Mouse (Mus musculus) kidney, adult 2 months (tissue): ENCODE results near the gene Tex26. TPM values are rescaled to one million over a fixed set of nuclear protein-coding genes. Genes with fewer than 3 reads are reported as not detected.

Experiments used
- DNase-seq: peaks from one replicate; pipeline ENCODE4 v3.0.0; 2021
- H3K27ac ChIP-seq: fragments of 200-500 bp; 2 replicates; pipeline ENCODE4 v1.5.1; 2012; ENCODE audit warnings: low read depth, low read length, control low read depth, inconsistent platforms; ENCODE audit not compliant: insufficient read depth
- H3K27me3 ChIP-seq: fragments of 200-500 bp; replicated peaks from 2 replicates; pipeline ENCODE4 v1.6.1; 2012; ENCODE audit warnings: mild to moderate bottlenecking, moderate library complexity, low read length, inconsistent platforms; ENCODE audit not compliant: control insufficient read depth, insufficient read depth
- H3K36me3 ChIP-seq: fragments of 200-500 bp; 2 replicates; pipeline ENCODE4 v1.6.1; 2012; ENCODE audit warnings: mild to moderate bottlenecking, moderate library complexity, low read length, inconsistent platforms; ENCODE audit not compliant: control insufficient read depth, insufficient read depth
- H3K4me1 ChIP-seq: fragments of 200-500 bp; 2 replicates; pipeline ENCODE4 v1.6.1; 2011; ENCODE audit warnings: low read length; ENCODE audit not compliant: control insufficient read depth, insufficient read depth
- H3K4me3 ChIP-seq: fragments of 200-500 bp; 2 replicates; pipeline ENCODE4 v1.5.1; 2011; ENCODE audit warnings: mild to moderate bottlenecking, low read depth, low read length, control low read depth; ENCODE audit not compliant: insufficient read depth
- CTCF ChIP-seq: fragments of 200-500 bp; conservative IDR thresholded peaks from 2 replicates; pipeline ENCODE4 v1.5.1; 2011; ENCODE audit warnings: low read depth, mild to moderate bottlenecking, control low read depth, low read length, moderate library complexity, mixed read lengths; ENCODE audit not compliant: insufficient read depth, insufficient read length
- POLR2A ChIP-seq: fragments of 200-500 bp; IDR thresholded peaks from one replicate; pipeline ENCODE4 v1.6.1; 2011; ENCODE audit warnings: low read depth, low read length, control low read depth
- WGBS: fragments of 180-500 bp; shearing (Covaris S2); methylation state at CpG from one replicate; pipeline ENCODE4 v1.1.7; 2018; 5-methylcytosine and 5-hydroxymethylcytosine counted together
- polyA plus RNA-seq: library from polyadenylated mRNA; depleted of rRNA; stranded (reverse); fragments of >200 nt; gene quantifications from 2 replicates; pipeline ENCODE4 v1.2.3, GENCODE M21; 2012

Gene Tex26
- polyA plus RNA-seq, 1 experiment: not detected

DNA sequence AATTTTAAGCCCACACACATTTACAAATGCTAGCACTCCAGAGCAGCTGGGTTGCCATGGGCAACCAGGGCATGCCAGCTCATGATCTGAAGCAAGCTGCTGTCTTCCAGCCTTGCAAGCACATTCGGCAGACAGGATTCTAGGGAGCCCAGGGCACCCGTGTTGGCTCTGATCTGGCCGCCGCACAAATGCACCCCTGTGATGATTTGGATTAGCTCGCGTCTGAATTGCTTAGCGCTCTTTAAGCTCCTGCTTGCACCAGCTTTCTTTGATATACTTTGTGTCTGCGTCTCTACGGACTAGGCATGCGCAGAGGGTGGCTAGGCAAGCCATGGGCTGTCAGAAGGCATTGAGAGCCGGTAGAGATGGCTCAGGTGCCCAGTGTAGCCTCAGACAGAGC lies 49.7 kb downstream of the Tex26 start:
- Histone ChIP-seq H3K27ac (no peak overlapping the region), H3K27me3 (no peaks in the 10 kb centered on the region), H3K4me3 (no peak overlapping the region), H3K36me3 (no peaks in the 10 kb centered on the region), H3K4me1 (no peaks in the 10 kb centered on the region)
- TF ChIP-seq POLR2A (no peak), CTCF (no peak)
- 83% methylated on average over 11 of the region's 11 CpGs for WGBS
- no peak for DNase-seq

DNA sequence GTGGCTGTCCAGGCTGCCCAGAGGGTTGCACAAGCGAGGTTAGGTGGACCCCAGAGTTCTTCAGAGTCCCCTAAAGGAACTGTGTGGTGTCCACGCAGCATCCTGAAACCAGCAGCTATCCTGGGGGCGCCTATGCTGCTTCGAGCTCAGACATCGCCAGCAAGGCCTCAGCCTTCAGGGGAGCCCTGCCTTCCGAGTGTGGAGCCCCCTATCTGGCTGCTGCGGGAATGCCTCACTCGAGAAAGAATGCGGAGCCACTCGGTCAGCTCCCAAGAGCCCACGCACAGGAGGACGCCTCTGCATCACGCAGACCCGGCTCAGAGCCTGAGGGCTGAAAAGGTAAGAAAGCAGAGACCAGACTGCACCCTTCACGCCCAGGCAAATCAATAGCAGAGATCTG lies 50.8 kb downstream of the Tex26 start:
- Histone ChIP-seq H3K27me3 (no peaks in the 10 kb centered on the region), H3K4me3 (no peak overlapping the region), H3K36me3 (no peaks in the 10 kb centered on the region), H3K4me1 (no peaks in the 10 kb centered on the region), H3K27ac (no peak overlapping the region)
- no peak for DNase-seq
- no peak for TF ChIP-seq CTCF
- no peak for TF ChIP-seq POLR2A
- WGBS: 78% methylated on average over 15 of the region's 15 CpGs

DNA sequence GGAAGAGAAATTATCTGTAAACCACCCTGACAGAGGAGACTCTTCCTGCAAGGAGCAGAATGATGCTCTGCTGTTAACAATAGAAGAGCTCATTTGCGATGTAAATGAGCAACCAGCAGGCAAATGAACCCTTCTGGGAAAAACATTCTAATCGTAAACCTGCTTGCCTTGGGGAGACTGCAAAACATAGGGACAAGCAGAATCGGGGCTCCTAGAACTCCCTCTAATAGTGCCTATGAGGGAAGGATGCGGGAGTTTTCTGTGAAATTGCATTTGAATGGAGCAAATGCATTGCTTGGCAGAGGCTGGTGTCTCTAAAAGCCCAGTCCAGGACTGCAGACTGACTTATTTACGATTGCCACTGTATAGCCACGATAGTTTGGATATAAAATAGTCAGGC lies 56.2 kb downstream of the Tex26 start:
- WGBS: 38% methylated on average over 6 of the region's 6 CpGs
- H3K4me3 ChIP-seq: no peak overlapping the region
- H3K27ac ChIP-seq: no peak overlapping the region
- no peaks in the 10 kb centered on the region for H3K4me1 ChIP-seq
- no peaks in the 10 kb centered on the region for H3K27me3 ChIP-seq
- no peak for DNase-seq
- no peaks in the 10 kb centered on the region for H3K36me3 ChIP-seq
- TF ChIP-seq CTCF (no peak), POLR2A (no peak)

DNA sequence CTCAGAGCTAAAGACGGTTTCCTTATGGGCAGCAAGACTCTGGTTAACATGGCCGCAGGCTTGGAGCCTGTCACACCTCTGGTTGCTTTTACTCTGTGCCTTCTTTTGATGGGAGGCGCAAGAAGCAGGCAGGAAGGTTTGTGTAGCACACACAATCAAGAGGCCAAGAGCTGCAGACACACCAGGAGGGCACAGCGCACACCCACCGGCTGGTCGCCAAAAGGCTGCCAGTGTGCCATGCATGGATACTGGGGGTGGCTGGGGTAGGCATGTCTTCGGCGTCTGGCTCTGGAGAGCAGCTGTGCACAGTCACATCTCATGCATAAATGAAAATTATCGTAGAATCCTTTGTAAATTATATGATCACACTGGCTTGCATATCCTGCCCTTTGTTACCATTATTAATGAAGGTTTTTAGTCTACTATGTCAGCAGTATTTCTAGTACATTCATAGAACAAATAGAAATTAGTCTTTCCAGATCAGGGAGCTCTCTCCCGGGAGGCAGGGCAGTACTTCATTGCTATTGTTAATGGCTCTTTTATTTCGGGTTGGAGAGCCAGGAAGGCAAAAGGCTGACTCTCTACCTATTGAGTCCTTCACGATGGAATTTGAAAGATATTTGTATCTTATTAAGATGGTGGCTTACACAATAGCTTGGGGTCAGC lies 57.1 kb downstream of the Tex26 start:
- WGBS: 68% methylated on average over 12 of the region's 12 CpGs

DNA sequence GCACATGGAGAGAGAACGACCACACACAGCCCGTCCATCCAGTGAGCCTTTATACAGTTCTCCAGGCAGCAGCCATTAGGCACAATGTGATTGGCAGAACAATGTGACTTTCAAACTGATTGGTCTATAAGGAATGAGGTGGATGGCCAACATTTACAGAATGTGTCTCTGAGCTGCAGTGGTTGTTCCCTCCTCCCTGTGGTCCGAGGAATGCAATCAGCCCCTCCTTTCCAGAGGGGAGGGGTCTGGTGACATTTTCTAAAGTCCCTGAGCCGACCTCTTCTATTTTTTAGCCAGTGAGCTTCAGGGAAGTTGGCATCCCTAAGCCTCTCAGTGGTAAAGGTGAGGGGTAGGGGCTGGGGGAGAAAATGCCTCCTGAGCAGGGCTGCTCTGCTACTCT lies 60.5 kb downstream of the Tex26 start:
- WGBS: 46% methylated on average over 4 of the region's 4 CpGs
- Histone ChIP-seq H3K27me3 (no peaks in the 10 kb centered on the region), H3K4me1 (no peaks in the 10 kb centered on the region), H3K27ac (no peak overlapping the region), H3K36me3 (no peaks in the 10 kb centered on the region), H3K4me3 (no peak overlapping the region)
- DNase-seq: no peak
- TF ChIP-seq POLR2A (no peak), CTCF (no peak)

More for the DNA sequence above, 57.1 kb downstream of the Tex26 start:
- Histone ChIP-seq H3K27ac (no peak overlapping the region), H3K4me1 (no peaks in the 10 kb centered on the region), H3K36me3 (no peaks in the 10 kb centered on the region), H3K4me3 (no peak overlapping the region), H3K27me3 (no peaks in the 10 kb centered on the region)
- no peak for TF ChIP-seq CTCF
- no peak for TF ChIP-seq POLR2A
- no peak for DNase-seq

DNA sequence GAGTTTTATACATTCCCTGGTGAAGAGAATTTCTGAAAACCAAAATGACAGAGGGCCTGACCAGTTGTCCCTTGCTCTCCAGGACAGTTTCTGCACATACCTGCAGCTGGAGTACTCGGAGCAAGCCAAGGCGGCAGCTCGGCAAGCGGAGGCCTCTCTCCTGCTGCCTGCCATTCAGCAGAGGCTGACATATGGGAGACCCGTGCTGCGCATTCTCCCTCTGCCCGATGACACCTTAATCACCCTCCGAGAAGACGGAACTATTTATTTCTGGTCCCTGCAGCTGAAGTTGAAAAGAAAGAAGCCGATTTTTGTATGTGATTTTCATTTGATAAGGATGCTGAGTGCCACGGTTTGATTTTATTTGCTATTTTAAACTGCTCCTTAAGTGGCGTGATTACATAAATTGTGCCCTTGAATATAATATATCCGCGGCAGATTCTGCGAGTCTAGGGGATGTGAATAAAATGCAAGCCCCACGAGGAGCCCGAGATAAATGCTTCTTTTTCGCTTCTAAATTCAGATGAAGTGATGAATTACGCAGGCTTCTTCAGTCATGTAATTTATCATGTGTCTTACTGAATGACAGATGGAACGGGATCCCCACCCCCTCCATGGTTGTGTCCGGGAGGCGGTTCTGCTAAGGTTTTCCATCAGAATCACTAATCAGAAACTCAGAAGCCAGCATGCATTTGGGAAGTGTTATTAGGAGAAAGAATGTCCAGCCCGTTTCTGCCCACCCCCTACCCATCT lies 64.1 kb downstream of the Tex26 start:
- Histone ChIP-seq H3K36me3 (no peaks in the 10 kb centered on the region), H3K27ac (no peak overlapping the region), H3K4me3 (no peak overlapping the region), H3K27me3 (no peaks in the 10 kb centered on the region), H3K4me1 (no peaks in the 10 kb centered on the region)
- 88% methylated on average over 23 of the region's 23 CpGs for WGBS
- DNase-seq: no peak
- TF ChIP-seq CTCF (no peak), POLR2A (no peak)

DNA sequence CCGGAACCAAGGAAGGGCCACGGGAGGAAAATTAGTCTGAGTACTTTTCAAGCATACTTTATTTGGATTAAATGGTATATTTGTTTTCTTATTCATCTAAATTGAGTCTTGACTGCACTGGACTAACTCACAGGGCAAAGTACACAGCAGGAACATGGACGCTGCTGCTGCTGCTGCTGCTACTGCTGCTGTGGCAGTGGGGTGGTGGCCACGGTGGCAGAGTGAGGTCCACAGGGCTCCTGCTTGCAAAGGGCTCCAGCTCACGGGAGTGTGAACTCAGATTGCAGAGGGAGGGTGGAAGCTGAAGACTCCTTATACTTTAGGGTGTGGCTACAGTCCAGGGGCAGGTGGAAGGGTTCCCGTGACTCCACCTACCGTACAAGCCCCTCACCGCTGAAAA lies 65.5 kb downstream of the Tex26 start:
- no peaks in the 10 kb centered on the region for H3K27me3 ChIP-seq
- no peaks in the 10 kb centered on the region for H3K4me1 ChIP-seq
- H3K4me3 ChIP-seq: no peak overlapping the region
- 78% methylated on average over 8 of the region's 8 CpGs for WGBS
- TF ChIP-seq POLR2A: no peak
- no peak for TF ChIP-seq CTCF
- H3K36me3 ChIP-seq: no peaks in the 10 kb centered on the region
- H3K27ac ChIP-seq: no peak overlapping the region
- DNase-seq: no peak

DNA sequence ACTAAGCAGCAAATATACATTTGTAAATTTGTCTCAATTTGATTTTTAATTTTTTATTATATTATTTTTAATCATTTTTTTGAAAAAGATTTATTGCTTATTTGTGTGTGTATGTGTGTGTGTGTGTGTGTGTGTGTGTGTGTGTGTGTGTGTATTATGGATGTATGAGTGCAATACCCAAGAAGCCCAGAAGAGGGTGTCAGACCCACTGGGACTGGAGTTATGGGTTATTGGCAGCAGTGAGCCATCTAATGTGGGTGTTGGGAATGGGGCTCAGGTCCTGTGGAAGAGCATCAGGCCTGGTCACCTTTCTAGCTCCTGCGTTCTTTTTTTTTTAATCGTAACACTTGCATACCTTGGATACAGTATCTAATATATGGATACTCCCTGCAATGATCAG lies 66.6 kb downstream of the Tex26 start:
- H3K27ac ChIP-seq: no peak overlapping the region
- WGBS: 98% methylated on average over 2 of the region's 2 CpGs
- H3K36me3 ChIP-seq: no peaks in the 10 kb centered on the region
- H3K4me3 ChIP-seq: no peak overlapping the region
- no peak for DNase-seq
- TF ChIP-seq CTCF: no peak
- no peak for TF ChIP-seq POLR2A
- H3K4me1 ChIP-seq: no peaks in the 10 kb centered on the region
- H3K27me3 ChIP-seq: no peaks in the 10 kb centered on the region
